Mouse (Mus musculus) intestine, postnatal 0 days (tissue): ENCODE measurements at regions not wholly inside any gene's neighbourhood (a gene's known extent, or its start where the extent isn't known, plus 50 kb on each side); places are given as distances from the start of the nearest gene placed in this dataset.

Experiments
- ATAC-seq: fragments of 200-750 bp; cut with Nextera tagmentation; 2 replicates; pipeline ENCODE4 v1.8.0; 2017; ENCODE audit warnings: mild to moderate bottlenecking, moderate TSS enrichment, moderate library complexity
- H3K27ac ChIP-seq: fragments of 300-500 bp; sonication (generic); 2 replicates; pipeline ENCODE4 v1.5.1; 2014; ENCODE audit warnings: mild to moderate bottlenecking, low read depth, low read length, moderate library complexity
- H3K27me3 ChIP-seq: fragments of 300-500 bp; sonication (generic); replicated peaks from 2 replicates; pipeline ENCODE4 v1.6.1; 2014; ENCODE audit warnings: low read length, mixed read lengths; ENCODE audit not compliant: control insufficient read depth, insufficient read depth
- H3K36me3 ChIP-seq: fragments of 300-500 bp; sonication (generic); 2 replicates; pipeline ENCODE4 v1.6.1; 2014; ENCODE audit warnings: mild to moderate bottlenecking, moderate library complexity; ENCODE audit not compliant: control insufficient read depth, insufficient read depth
- H3K4me1 ChIP-seq: fragments of 300-500 bp; sonication (generic); replicated peaks from 2 replicates; pipeline ENCODE4 v1.6.1; 2014; ENCODE audit warnings: antibody characterized with exemption, low read length, mixed read lengths; ENCODE audit not compliant: control insufficient read depth, insufficient read depth
- H3K4me2 ChIP-seq: fragments of 300-500 bp; sonication (generic); replicated peaks from 2 replicates; pipeline ENCODE4 v1.6.1; 2014; ENCODE audit warnings: low read depth, mild to moderate bottlenecking, moderate library complexity
- H3K4me3 ChIP-seq: fragments of 300-500 bp; sonication (generic); 2 replicates; pipeline ENCODE4 v1.5.1; 2014; ENCODE audit warnings: low read depth, low read length
- H3K9ac ChIP-seq: fragments of 300-500 bp; sonication (generic); 2 replicates; pipeline ENCODE4 v1.6.1; 2014; ENCODE audit warnings: mild to moderate bottlenecking, low read depth, low read length
- H3K9me3 ChIP-seq: fragments of 300-500 bp; sonication (generic); 2 replicates; pipeline ENCODE4 v1.6.1; 2016; ENCODE audit warnings: mixed run types; ENCODE audit not compliant: control insufficient read depth
- CTCF ChIP-seq: sonication (generic); IDR thresholded peaks from 2 replicates; pipeline ENCODE4 v1.5.1; 2016; ENCODE audit warnings: low read depth, mild to moderate bottlenecking, control low read depth, antibody characterized with exemption, moderate library complexity
- WGBS: fragments of 180-500 bp; shearing (Covaris S2); extraction: QIAGEN DNeasy Blood & Tissue Kit; methylation state at CpG from one replicate; pipeline ENCODE4 v1.1.7; 2014; 5-methylcytosine and 5-hydroxymethylcytosine counted together

- 26% methylated on average over 1 of the region's 1 CpGs for WGBS
- peak; percentile 99 for ATAC-seq
- Histone ChIP-seq H3K4me2 (no peak overlapping the region), H3K9me3 (no peaks in the 10 kb centered on the region), H3K36me3 (no peaks in the 10 kb centered on the region), H3K4me3 (no peak overlapping the region), H3K9ac (no peak overlapping the region), H3K4me1 (0 out of 2 replicates have a peak, but pooled peaks cover 2% of the 10 kb centered on the region), H3K27ac (no peak overlapping the region; the same call in 1 of the 2 replicates), H3K27me3 (no peaks in the 10 kb centered on the region)
- TF ChIP-seq CTCF, result no peak
Observed at GRCm38 (mm10) chr7:136727628-136728402, 166.6 kb upstream of the Mgmt start.

GRCm38 (mm10) chr7:136742171-136742570 lies 152.2 kb upstream of the Mgmt start:
- Histone ChIP-seq H3K36me3 (no peaks in the 10 kb centered on the region), H3K9me3 (no peaks in the 10 kb centered on the region), H3K27me3 (0 out of 2 replicates have a peak, but pooled peaks cover 3% of the 10 kb centered on the region), H3K27ac (no peak overlapping the region), H3K4me2 (no peak overlapping the region), H3K4me3 (no peak overlapping the region), H3K4me1 (no peaks in the 10 kb centered on the region), H3K9ac (no peak overlapping the region)
- WGBS, result 64% methylated on average over 2 of the region's 2 CpGs
- no peak for ATAC-seq
- no peak for TF ChIP-seq CTCF

- Histone ChIP-seq H3K9ac (no peak overlapping the region), H3K36me3 (no peaks in the 10 kb centered on the region), H3K9me3 (no peaks in the 10 kb centered on the region), H3K27me3 (0 out of 2 replicates have a peak, but pooled peaks cover 3% of the 10 kb centered on the region), H3K27ac (no peak overlapping the region), H3K4me2 (no peak overlapping the region), H3K4me3 (no peak overlapping the region), H3K4me1 (no peaks in the 10 kb centered on the region)
- ATAC-seq, result no peak
- 90% methylated on average over 8 of the region's 8 CpGs for WGBS
- TF ChIP-seq CTCF, result no peak
Observed at GRCm38 (mm10) chr7:136745412-136745811, 149.0 kb upstream of the Mgmt start.

- Histone ChIP-seq H3K9me3 (no peaks in the 10 kb centered on the region), H3K27ac (no peak overlapping the region), H3K36me3 (no peaks in the 10 kb centered on the region), H3K4me1 (no peaks in the 10 kb centered on the region), H3K9ac (no peak overlapping the region), H3K4me2 (no peak overlapping the region), H3K27me3 (no peaks in the 10 kb centered on the region), H3K4me3 (no peak overlapping the region)
- no peak for ATAC-seq
- no peak for TF ChIP-seq CTCF
- 81% methylated on average over 4 of the region's 4 CpGs for WGBS
Observed at GRCm38 (mm10) chr7:136751477-136751876, 142.9 kb upstream of the Mgmt start.

GRCm38 (mm10) chr7:136754821-136755220 lies 139.6 kb upstream of the Mgmt start:
- no peaks in the 10 kb centered on the region for H3K27me3 ChIP-seq
- no peak for TF ChIP-seq CTCF
- no peaks in the 10 kb centered on the region for H3K4me1 ChIP-seq
- no peak overlapping the region for H3K4me2 ChIP-seq
- no peak for ATAC-seq
- H3K9ac ChIP-seq, result no peak overlapping the region
- no peaks in the 10 kb centered on the region for H3K36me3 ChIP-seq
- H3K27ac ChIP-seq, result no peak overlapping the region
- H3K4me3 ChIP-seq, result no peak overlapping the region
- 84% methylated on average over 6 of the region's 6 CpGs for WGBS
- no peaks in the 10 kb centered on the region for H3K9me3 ChIP-seq

GRCm38 (mm10) chr7:136765026-136765425 lies 129.4 kb upstream of the Mgmt start:
- no peaks in the 10 kb centered on the region for H3K36me3 ChIP-seq
- H3K4me2 ChIP-seq, result no peak overlapping the region
- TF ChIP-seq CTCF, result no peak
- H3K27ac ChIP-seq, result no peak overlapping the region
- WGBS, result 51% methylated on average over 7 of the region's 7 CpGs
- ATAC-seq, result no peak
- H3K4me3 ChIP-seq, result no peak overlapping the region
- H3K9me3 ChIP-seq, result no peaks in the 10 kb centered on the region
- H3K4me1 ChIP-seq, result no peaks in the 10 kb centered on the region
- no peaks in the 10 kb centered on the region for H3K27me3 ChIP-seq
- H3K9ac ChIP-seq, result no peak overlapping the region

- H3K36me3 ChIP-seq, result no peaks in the 10 kb centered on the region
- WGBS, result 71% methylated on average over 9 of the region's 9 CpGs
- no peaks in the 10 kb centered on the region for H3K4me1 ChIP-seq
- no peak overlapping the region for H3K4me2 ChIP-seq
- no peak overlapping the region for H3K27ac ChIP-seq
- H3K27me3 ChIP-seq, result no peaks in the 10 kb centered on the region
- no peak overlapping the region for H3K4me3 ChIP-seq
- H3K9me3 ChIP-seq, result no peaks in the 10 kb centered on the region
- no peak overlapping the region for H3K9ac ChIP-seq
- TF ChIP-seq CTCF, result no peak
- ATAC-seq, result no peak
Observed at GRCm38 (mm10) chr7:136767231-136767630, 127.2 kb upstream of the Mgmt start.
